Mouse (Mus musculus): ENCODE measurements around the gene Gm49342. TPM values are rescaled to one million over a fixed set of nuclear protein-coding genes. Genes with fewer than 3 reads are reported as not detected.

Gene Gm49342
- polyA plus RNA-seq, 1 experiment from 2014 or later: not detected

DNA sequence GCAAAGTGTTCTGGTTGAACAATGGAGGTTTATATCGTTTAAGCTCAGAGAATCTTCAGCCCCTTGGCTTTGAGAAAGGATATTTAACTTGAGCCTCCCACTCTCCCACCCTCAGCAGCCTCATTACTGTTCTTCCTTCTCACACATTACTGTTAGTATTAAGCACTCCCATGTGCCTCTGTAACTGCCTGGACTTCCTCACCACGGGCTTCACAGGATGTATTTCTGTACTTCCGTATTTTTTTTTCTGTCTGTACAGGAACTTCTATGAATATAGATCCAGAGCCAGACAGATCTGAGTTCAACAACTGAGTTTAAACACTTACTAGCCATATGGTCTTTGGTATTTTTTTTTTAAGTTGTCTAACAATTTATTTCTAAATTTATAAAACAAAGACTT is 52.8 kb downstream of the Gm49342 start:
- Histone ChIP-seq H3K27me3 (no peaks in the 10 kb centered on the region), H3K27ac (no peak overlapping the region), H3K4me1 (no peaks in the 10 kb centered on the region), H3K36me3 (no peaks in the 10 kb centered on the region), H3K4me3 (no peak overlapping the region), H3K9ac (no peak overlapping the region), H3K9me3 (no peaks in the 10 kb centered on the region), H3K4me2 (no peak overlapping the region)
- ATAC-seq (ENCODE audit: insufficient number of reproducible peaks, insufficient read depth, low FRiP score, low TSS enrichment, low read depth): no peak
- WGBS: 68% methylated on average over 3 of the region's 3 CpGs

DNA sequence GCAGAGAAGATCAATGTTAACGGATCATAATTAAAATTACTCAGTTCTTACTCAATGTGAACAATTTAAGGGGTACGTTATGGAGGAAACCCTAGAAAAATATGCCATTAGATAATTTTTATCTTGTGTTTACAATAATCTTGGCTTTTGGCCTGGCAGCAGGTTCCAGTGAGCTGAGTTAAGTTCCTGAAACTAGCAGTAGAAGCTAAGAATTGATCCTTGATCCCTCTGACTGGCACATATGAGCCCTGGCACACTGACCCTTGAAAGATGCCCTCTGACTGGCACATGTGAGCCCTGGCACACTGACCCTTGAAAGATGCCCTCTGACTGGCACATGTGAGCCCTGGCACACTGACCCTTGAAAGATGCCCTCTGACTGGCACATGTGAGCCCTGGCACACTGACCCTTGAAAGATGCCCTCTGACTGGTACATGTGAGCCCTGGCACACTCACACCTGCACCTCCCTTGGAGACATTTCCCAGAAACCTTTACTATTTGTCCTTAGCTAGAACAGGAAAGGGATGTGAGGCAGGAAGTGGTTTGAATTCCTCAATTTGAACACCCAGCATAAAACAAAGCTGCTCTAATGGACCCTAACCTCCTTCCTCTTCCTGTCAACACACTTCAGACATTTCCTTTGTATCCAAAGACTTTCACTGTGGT is 53.8 kb downstream of the Gm49342 start:
- no peaks in the 10 kb centered on the region for H3K27me3 ChIP-seq
- H3K4me2 ChIP-seq: no peak overlapping the region
- H3K9me3 ChIP-seq: no peaks in the 10 kb centered on the region
- no peaks in the 10 kb centered on the region for H3K4me1 ChIP-seq
- ATAC-seq (ENCODE audit: insufficient number of reproducible peaks, insufficient read depth, low FRiP score, low TSS enrichment, low read depth): no peak
- no peak overlapping the region for H3K4me3 ChIP-seq
- no peak overlapping the region for H3K27ac ChIP-seq
- WGBS: 79% methylated on average over 2 of the region's 2 CpGs
- H3K36me3 ChIP-seq: no peaks in the 10 kb centered on the region
- H3K9ac ChIP-seq: no peak overlapping the region

DNA sequence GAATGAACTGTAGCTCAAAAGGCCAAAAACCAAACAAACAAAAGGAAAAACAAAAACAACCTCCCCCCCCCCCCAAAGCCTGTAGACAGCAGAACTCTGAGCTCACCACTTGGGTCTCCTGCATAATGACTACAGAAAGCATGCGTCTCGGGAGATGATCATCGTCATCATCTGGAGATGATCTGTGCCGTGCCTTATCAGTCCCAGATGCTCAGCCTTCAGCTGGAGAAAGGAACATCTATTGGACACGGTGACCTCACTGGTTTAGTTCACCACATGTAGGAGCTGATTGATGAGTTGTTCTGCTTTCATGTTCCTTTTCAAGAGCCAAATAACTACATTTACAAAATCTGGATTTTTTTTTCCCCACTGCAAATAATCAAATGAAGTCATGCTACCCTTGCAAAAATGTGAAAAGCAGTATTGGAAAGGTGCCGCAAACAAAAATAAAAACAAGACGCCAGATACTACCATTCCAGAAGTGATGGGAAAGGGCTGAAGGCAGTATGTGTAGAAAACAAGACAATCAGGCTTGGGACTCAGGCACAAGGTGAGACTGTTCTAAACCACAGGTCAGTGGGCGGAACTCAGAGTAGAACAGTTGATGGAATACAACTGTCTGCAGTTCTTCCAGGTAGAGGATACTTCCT is 63.0 kb downstream of the Gm49342 start, which contains the start of gene Rnase10:
Rnase10 (plus strand) TSS at position 600 of the 650 bp plus-strand sequence.
- Histone ChIP-seq H3K9me3 (no peaks in the 10 kb centered on the region), H3K9ac (no peak within 1 kb of the TSS), H3K36me3 (no peaks in the 10 kb centered on the region), H3K4me3 (no peak within 1 kb of the TSS), H3K4me1 (peaks cover 17% of the 10 kb centered on the region; the same call in 1 of the 2 replicates), H3K27ac (peak within 1 kb of the TSS; percentile 84), H3K27me3 (no peaks in the 10 kb centered on the region), H3K4me2 (no peak within 1 kb of the TSS)
- no peak for ATAC-seq (ENCODE audit: insufficient number of reproducible peaks, insufficient read depth, low FRiP score, low TSS enrichment, low read depth)
- WGBS: 45% methylated on average over 8 of the region's 8 CpGs

DNA sequence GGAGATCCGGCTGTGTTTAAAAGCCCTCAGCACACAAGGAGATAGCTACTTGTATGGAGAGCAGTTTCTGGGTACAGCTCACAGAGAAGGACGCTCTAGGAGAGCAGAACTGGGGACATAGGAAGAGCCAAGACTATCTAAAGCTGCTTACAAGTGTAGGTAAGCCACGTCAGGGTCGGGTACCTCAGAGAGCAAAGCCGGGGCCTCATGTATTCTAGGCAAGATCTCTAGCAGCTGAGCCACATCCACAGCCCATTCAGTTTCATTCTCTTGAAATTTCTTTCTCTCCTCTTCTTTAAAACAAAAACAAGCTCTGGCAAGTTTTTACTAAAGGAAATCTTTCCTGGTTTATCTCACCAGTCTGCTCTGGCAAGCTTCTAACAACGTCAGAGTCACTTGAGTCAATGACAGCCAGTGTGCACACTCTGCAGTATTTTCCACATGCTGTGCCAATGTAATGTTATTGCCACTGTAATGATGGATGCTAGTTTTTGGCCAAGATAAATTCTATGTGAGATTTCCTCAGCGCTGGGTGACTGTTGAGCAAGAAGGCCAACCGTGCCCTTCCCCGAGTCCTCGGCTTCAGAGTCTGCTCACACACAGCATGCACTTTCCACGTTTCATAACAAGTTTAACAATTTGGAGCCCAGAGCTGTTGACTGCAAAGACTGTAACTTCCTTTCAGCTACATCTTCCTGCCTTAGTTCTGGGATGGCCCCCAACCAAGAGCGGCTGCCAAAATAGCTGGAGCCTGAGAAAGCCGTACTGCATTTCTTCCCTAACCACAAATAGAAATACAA is 63.8 kb downstream of the Gm49342 start:
- ATAC-seq (ENCODE audit: insufficient number of reproducible peaks, insufficient read depth, low FRiP score, low TSS enrichment, low read depth): no peak
- Histone ChIP-seq H3K4me1 (peaks cover 17% of the 10 kb centered on the region; the same call in 1 of the 2 replicates), H3K9ac (no peak overlapping the region), H3K9me3 (no peaks in the 10 kb centered on the region), H3K36me3 (no peaks in the 10 kb centered on the region), H3K4me3 (no peak overlapping the region), H3K4me2 (no peak overlapping the region), H3K27ac (peak overlapping the region; percentile 84), H3K27me3 (no peaks in the 10 kb centered on the region)
- 63% methylated on average over 13 of the region's 13 CpGs for WGBS

DNA sequence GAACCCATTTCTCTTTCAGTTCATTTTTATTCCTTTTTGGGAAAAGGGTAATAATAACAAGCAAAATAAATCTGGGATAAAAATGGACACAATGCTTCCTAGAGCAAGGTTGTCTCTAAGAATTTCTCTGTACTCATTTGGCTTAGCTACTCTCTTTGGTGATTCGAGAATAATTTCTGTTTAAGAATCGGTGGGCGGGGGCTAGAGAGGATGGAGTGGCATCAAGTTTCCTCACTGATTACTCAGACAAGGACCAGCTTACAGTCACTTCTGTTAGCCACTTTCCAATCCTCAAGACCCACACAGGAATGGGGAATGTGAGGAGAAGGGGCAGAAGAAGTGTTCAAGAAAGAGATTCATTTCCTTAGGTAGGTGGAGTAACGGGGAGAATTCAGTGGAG is 64.5 kb downstream of the Gm49342 start:
- WGBS: 63% methylated on average over 4 of the region's 4 CpGs
- Histone ChIP-seq H3K27ac (peak overlapping the region; percentile 84), H3K9ac (no peak overlapping the region), H3K4me1 (peaks cover 17% of the 10 kb centered on the region; the same call in 1 of the 2 replicates), H3K4me2 (no peak overlapping the region), H3K4me3 (no peak overlapping the region), H3K27me3 (no peaks in the 10 kb centered on the region), H3K9me3 (no peaks in the 10 kb centered on the region), H3K36me3 (no peaks in the 10 kb centered on the region)
- ATAC-seq (ENCODE audit: insufficient number of reproducible peaks, insufficient read depth, low FRiP score, low TSS enrichment, low read depth): no peak

DNA sequence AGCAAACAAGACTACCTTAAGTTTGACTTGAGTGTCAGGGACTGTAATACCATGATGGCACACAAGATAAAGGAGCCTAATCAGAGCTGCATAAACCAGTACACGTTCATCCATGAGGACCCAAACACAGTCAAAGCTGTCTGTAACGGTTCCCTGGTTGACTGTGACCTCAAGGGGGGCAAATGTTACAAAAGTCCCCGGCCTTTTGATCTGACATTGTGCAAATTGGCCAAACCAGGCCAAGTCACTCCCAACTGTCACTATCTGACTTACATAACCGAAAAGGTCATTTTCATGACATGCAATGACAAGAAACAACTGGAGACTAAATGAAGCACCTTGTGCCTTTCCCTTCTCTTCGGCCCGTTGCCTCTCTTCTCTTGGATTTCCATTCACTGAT is 65.3 kb downstream of the Gm49342 start:
- H3K27ac ChIP-seq: peak overlapping the region; percentile 84; the same call in 1 of the 2 replicates
- H3K4me3 ChIP-seq: no peak overlapping the region
- H3K4me1 ChIP-seq: peaks cover 17% of the 10 kb centered on the region; the same call in 1 of the 2 replicates
- 87% methylated on average over 6 of the region's 6 CpGs for WGBS
- H3K9ac ChIP-seq: no peak overlapping the region
- H3K9me3 ChIP-seq: no peaks in the 10 kb centered on the region
- H3K4me2 ChIP-seq: no peak overlapping the region
- no peak for ATAC-seq (ENCODE audit: insufficient number of reproducible peaks, insufficient read depth, low FRiP score, low TSS enrichment, low read depth)
- no peaks in the 10 kb centered on the region for H3K36me3 ChIP-seq
- H3K27me3 ChIP-seq: no peaks in the 10 kb centered on the region

Other genes starting within 250 kb of the Gm49342 start
- not detected in 2 replicates for gene Olfr748, start 237.1 kb upstream of the Gm49342 start, polyA plus RNA-seq (2015; fragmentation: Nextera tagmentation; extraction: Ambion mirVana)
- gene Olfr749, start 199.4 kb upstream of the Gm49342 start, polyA plus RNA-seq (2015; fragmentation: Nextera tagmentation; extraction: Ambion mirVana): not detected in 2 replicates
- gene Ttc5, start 159.0 kb upstream of the Gm49342 start, polyA plus RNA-seq (2015; fragmentation: Nextera tagmentation; extraction: Ambion mirVana): 87.1 and 89.4 TPM in 2 replicates
- gene Ccnb1ip1, start 136.8 kb upstream of the Gm49342 start, polyA plus RNA-seq (2015; fragmentation: Nextera tagmentation; extraction: Ambion mirVana): not detected in 2 replicates
- 72.4 and 78.7 TPM in 2 replicates for gene Parp2, start 136.7 kb upstream of the Gm49342 start, polyA plus RNA-seq (2015; fragmentation: Nextera tagmentation; extraction: Ambion mirVana)
- 4.4 and 5.3 TPM in 2 replicates for gene Tep1, start 74.0 kb upstream of the Gm49342 start, polyA plus RNA-seq (2015; fragmentation: Nextera tagmentation; extraction: Ambion mirVana)
- gene Klhl33, start 47.0 kb upstream of the Gm49342 start, polyA plus RNA-seq (2015; fragmentation: Nextera tagmentation; extraction: Ambion mirVana): 0.37 and 0.50 TPM in 2 replicates
- 182 and 189 TPM in 2 replicates for gene Osgep, start 19.6 kb upstream of the Gm49342 start, polyA plus RNA-seq (2015; fragmentation: Nextera tagmentation; extraction: Ambion mirVana)
- gene Apex1, start 19.5 kb upstream of the Gm49342 start, polyA plus RNA-seq (2015; fragmentation: Nextera tagmentation; extraction: Ambion mirVana): 263 and 305 TPM in 2 replicates
- 55.6 and 56.9 TPM in 2 replicates for gene Pip4p1, start 13.7 kb upstream of the Gm49342 start, polyA plus RNA-seq (2015; fragmentation: Nextera tagmentation; extraction: Ambion mirVana)
- 49.3 and 49.7 TPM in 2 replicates for gene Pnp, start 13.4 kb upstream of the Gm49342 start, polyA plus RNA-seq (2015; fragmentation: Nextera tagmentation; extraction: Ambion mirVana)
- gene Pnp2, start 11.5 kb downstream of the Gm49342 start, polyA plus RNA-seq (2015; fragmentation: Nextera tagmentation; extraction: Ambion mirVana): 0.39 and 0.65 TPM in 2 replicates
- gene Rnase10, start 63.2 kb downstream of the Gm49342 start, polyA plus RNA-seq (2015; fragmentation: Nextera tagmentation; extraction: Ambion mirVana): 0.18 and 0.29 TPM in 2 replicates
- gene Rnase9, start 97.4 kb downstream of the Gm49342 start, polyA plus RNA-seq (2015; fragmentation: Nextera tagmentation; extraction: Ambion mirVana): not detected in 2 replicates
- not detected in 2 replicates for gene Rnase11, start 105.6 kb downstream of the Gm49342 start, polyA plus RNA-seq (2015; fragmentation: Nextera tagmentation; extraction: Ambion mirVana)
- gene Rnase12, start 113.1 kb downstream of the Gm49342 start, polyA plus RNA-seq (2015; fragmentation: Nextera tagmentation; extraction: Ambion mirVana): not detected in 2 replicates
- not detected in 2 replicates for gene Olfr750, start 129.9 kb downstream of the Gm49342 start, polyA plus RNA-seq (2015; fragmentation: Nextera tagmentation; extraction: Ambion mirVana)
- gene Rnase4, start 146.6 kb downstream of the Gm49342 start, polyA plus RNA-seq (2015; fragmentation: Nextera tagmentation; extraction: Ambion mirVana): 27.4 and 27.6 TPM in 2 replicates
- 4.6 and 5.7 TPM in 2 replicates for gene Ang, start 146.6 kb downstream of the Gm49342 start, polyA plus RNA-seq (2015; fragmentation: Nextera tagmentation; extraction: Ambion mirVana)
- not detected in 2 replicates for gene Eddm3b, start 169.9 kb downstream of the Gm49342 start, polyA plus RNA-seq (2015; fragmentation: Nextera tagmentation; extraction: Ambion mirVana)
- gene Rnase6, start 179.4 kb downstream of the Gm49342 start, polyA plus RNA-seq (2015; fragmentation: Nextera tagmentation; extraction: Ambion mirVana): 0.50 and 0.56 TPM in 2 replicates
- gene Rnase1, start 202.3 kb downstream of the Gm49342 start, polyA plus RNA-seq (2015; fragmentation: Nextera tagmentation; extraction: Ambion mirVana): 0.28 TPM in 1 of 2 replicates, not detected in the other
- gene Rnase2b, start 217.7 kb downstream of the Gm49342 start, polyA plus RNA-seq (2015; fragmentation: Nextera tagmentation; extraction: Ambion mirVana): not detected in 2 replicates

All from embryonic facial prominence, embryonic 13.5 days (tissue).